Mouse (Mus musculus) thymus, postnatal 4 days (tissue): ENCODE measurements around the gene Zfp568.
"Not testable (repeated sequence)": the region's sequence is repeated elsewhere in the genome, so short reads cannot be mapped to it uniquely, and the experiment has no call there.

Experiments used
- DNase-seq: peaks from one replicate; pipeline ENCODE4 v3.0.0; 2021

Gene Zfp568

DNA sequence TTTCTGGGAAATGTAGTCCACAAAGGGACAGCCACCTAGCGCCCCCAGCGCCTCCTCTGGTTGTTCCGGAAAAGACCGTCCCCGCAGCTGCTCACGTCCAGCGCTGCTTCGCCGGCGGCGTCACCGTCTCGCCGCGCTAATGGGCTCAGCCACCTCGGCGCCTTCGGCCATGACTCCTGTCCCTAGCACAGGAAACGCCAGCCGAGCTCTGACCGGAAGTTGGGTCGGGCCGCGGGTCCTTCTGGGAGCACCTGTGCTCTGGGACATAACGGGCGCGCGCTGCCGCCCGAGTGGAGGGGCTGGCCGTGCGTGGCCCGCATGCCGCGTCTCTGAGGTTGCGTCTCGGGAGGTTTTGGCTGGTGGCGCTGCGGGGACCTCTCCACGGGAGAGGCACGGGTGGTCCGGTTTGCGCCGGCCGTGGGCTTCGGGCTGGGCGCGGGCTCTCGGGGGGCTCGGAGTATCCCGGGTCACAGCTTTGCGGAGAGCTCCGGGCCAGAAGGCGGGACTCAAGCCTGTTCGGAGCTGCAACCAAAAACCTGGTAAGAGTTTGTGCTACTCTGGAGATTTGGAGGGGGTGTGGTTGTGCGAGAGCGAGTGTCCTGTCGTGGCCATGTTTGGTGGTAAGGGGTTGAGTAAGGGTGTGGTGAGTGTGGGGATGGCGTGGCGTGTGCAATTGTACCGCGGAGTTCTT lies at the start of gene Zfp568:
Gene Zfp568 (plus strand): TSS at position 266 of the 691 bp plus-strand sequence.
- peak; percentile 87 for DNase-seq

DNA sequence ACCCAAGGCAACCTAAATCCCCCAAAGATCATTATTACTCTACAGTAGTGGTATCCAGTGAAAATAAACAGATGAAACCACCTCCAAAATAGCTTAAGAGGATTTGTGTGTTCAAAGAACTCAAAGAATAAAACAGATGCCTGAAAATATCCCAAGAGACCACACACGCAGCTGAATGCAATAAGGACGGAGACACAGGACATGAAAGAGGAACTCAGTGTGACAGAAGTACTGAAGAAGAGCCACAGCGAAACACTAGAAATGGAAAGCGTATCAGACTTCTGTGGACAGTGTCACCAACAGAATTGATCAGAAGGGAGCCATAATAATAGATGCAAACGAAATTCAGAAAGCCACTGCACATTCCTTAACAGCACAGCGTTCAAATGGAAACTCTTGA lies 44.9 kb upstream of the Zfp568 start:
- DNase-seq = no peak

DNA sequence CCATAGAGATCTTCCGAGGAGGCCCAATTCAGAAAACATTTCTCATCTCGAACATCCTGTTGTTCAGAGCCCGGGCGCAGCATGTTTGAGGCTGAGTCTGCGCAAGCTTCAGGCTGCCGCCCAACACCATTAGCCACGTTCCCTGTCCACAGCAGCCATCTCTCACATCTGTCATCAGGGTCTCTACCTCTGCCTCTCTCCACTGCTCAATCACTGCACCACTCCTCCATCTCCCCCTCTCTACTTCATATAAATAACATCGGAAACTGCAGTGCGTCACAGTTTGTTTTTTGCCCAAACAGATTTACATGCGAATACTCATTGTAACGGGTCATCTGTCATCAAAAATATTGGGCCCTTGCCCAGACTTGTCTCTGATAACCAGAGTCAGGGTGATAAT lies 42.7 kb upstream of the Zfp568 start:
- DNase-seq = no peak

DNA sequence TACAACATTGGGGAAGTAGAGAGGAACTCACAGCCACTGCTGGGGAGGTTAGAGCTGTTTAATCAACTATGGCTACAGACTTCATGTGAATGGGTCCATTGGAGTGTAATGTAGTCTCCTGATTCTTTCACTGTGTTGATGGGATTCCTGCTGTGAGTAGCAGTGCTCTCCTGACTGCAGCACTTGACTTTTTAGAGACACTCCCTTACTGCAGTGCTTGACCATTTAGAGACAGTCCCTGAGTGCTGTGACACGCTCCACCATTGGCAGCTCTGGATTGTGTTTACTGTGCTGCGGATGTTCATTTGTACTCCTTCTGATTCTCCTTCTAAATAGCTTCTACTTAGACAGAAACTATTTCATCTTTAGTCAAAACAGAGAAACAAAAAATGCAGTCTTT lies 41.0 kb upstream of the Zfp568 start:
- DNase-seq = no peak

DNA sequence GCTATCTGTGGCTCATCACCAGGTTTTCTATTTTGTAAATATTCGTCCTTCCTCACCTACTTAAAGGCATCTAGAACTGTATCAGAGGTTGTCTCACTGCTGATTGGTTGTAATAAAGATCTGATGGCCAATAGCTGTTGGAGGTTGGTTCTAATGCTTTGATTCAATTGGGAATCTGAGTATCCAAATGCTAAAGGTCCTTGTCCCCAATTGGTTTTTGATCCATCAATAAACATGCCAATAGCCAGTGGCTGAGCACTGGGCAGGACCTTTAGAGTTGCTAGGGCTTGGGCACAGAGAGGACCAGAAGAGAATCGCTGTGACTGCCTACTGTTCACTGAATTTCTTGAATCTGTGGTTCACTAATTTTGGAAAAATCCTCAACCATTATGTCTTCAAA lies 40.0 kb upstream of the Zfp568 start:
- no peak for DNase-seq

DNA sequence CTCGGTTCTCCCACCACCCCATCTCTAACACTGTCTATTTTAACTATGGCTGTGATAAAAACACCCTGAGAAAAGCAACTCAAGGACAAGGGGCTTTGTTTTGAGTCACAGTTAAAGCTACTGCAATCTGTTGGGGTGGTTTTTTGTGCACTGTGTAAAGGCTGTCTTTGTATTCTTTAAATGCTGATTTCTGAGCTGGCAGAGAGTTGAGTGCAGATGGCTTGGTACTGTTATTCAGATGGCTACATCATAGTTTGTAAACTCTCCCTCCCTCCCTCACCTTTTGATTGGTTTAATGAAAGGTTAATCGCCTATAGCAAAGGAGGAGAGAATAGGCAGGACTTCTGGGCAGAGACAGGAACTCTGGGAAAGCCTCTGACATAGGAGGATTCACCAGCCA lies 39.6 kb upstream of the Zfp568 start:
- no peak for DNase-seq

DNA sequence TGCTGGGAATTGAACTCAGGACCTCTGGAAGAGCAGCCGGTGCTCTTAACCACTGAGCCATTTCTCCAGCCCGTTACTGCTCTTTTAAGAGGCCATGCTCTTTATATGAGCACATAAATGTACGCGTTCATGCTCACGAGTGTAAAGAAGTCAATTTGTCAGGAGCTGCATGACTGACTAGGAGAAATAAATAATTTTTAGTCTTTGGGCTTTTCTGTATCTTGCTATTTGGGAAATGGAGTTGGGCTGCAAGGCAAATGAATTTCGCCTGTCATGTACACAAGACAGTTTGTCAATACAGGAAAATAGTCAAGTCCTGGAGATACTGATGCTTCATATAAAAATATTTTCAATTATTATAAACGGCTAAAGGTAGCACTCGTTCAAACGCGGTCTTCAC lies 30.7 kb upstream of the Zfp568 start:
- no peak for DNase-seq

DNA sequence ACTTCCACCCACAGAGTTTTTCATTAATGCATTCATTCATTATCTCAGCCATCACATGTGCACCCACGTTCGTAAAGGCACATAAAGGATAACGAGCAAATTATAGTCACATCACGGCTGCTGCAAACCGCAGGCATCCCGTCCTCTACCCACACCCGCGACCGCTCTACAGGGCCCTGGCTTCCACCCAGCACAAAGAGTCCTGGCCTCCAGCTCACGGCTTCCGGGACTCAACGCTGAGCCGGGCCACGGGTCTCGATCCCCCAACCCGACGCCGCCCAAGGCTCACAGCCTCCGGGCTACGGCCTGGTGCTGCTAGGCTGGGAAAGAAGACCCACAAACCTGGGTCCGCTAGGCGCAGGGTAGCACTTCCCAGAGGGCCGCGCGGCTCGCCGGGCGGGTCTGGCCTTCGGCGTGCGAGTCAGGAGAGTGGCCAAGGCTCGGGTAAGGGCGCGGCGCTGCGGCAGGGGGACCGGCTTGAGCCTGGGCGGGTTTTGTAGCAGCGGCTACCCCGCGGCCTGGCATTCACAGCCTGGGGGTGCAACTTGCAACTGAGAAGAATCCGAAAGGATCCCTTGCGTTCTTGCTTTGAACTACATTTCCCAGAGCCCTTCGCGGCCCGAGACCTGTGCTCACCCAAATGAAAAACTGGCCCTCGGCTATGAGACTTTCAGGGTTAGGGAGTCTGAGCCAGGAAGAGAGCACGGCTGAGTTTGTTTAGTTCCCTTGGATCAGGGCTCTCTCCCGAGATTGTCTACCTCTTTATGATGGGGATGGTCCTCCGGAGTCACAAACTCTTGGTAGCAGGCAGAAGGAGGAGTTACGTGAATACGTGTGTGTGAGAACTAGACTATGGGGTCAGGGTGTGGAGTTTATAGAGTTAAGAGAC lies 30.0 kb upstream of the Zfp568 start, which contains the start of gene Zfp74:
Gene Zfp74 (minus strand): TSS at position 577 of the 889 bp plus-strand sequence.
- peak; percentile 83 for DNase-seq

DNA sequence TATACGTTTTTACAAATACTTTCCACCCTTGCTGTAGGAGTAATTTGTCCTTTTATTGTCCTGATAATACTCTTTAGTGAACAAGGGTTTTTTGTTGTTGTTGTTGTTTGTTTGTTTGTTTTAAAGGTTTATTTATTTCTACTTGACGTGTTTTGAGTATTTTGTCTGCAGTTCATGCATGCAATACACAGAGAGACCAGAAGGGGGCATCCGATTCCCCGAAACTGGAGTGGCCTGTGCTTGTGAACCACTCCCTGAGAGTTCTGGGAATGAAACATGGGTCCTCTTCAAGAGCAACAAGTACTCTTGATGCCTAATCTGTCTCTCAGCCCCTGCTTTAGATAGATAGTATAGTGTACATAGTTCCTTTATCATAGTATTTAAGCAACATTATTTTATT lies 29.0 kb upstream of the Zfp568 start:
- peak; percentile 68 for DNase-seq

DNA sequence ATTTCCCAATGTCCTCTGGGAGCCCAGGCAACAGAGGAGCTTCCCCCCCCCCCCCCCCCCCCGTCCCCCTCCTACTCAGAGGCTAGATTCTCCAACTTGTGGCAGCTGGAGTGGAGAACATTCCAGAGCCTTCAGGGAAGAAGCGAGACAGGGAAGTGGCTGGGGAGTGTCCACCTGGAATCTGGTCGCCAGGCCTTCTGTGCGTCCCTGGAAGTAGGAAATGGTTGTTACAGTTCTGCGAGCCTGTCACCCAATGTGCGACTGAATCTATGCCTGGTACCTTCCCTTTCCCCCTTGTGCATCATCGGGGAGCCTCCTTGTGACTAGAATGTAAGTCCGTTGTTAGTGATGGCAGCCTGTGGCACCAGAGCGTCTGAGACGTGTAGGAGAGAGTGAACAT lies 27.5 kb upstream of the Zfp568 start:
- DNase-seq = no peak

DNA sequence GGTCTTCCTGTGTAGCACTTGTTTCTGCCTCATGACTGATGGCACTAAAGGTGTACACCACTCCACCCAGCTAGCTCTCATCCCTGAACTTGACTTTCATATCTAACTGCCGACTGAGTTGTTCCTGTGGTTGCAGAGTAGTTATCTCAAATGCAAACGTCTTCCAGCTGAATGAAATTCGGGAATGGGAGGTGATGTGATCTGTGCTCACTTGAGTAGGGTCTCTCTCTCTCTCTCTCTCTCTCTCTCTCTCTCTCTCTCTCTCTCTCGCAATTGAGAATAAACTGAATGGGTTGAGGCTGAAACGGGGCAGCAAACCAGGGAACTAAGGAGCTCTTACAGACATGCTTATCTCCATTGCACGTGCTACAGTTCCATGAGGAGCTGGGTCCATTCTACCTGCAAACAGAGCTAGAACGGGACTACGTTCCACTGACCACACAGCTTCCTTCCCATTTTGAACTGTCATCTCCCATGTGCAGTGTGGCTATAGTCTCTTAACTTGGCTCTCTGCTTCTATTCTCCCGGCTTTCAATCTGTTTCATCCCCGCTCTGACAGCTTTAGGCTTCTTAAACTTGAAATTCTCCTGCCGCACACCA lies 25.5 kb upstream of the Zfp568 start:
- DNase-seq = no peak

DNA sequence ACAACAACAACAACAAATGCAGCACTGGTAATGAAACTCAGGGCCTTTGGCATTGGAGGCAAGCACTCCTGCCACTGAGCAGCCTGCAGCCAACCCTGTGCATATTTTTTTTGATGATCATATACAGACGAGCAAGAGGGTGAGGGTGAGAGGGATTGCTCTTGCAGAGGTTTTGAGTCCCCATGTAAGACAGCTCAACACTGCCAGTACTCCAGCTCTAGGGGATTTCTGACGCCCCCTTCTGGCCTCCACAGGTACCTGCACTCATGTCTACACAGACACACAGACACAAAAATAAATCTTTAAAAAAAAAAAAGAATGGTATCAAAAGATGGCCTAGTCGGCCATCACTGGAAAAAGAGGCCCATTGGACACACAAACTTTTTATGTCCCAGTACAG lies 24.8 kb upstream of the Zfp568 start:
- DNase-seq = no peak

DNA sequence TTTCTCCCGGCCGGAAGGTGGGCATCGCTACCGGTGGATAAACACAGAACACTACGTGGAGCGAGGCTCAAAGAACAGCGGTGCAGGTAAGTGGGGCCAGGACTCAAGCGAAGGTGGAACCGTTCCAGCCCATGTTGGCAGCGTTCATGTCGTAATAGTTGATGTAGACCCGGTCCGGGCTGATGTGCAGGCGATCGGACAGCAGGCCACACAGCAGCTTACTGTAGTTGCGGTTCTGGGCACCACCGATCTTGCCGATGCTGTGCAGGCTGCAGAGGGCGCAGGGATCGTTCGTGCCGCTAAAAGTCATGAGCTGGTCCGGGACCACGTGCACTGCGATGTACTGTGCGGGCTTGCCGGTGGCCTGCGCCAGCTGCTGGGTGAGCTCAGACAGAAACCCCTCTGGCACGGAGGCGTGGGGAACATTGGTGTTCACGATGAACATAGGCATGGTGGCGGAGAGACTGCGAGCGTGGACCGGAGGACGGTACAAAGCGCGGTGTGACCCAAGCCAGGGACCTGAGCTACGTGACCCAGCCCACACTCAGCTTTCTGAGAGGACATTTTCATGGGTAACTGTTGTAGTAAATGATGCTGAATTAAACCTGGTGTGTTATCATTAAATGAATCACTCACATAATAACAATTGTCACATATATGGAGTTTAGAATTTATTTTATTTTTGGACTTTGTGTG lies 18.5 kb upstream of the Zfp568 start:
- DNase-seq = not testable (repeated sequence)

DNA sequence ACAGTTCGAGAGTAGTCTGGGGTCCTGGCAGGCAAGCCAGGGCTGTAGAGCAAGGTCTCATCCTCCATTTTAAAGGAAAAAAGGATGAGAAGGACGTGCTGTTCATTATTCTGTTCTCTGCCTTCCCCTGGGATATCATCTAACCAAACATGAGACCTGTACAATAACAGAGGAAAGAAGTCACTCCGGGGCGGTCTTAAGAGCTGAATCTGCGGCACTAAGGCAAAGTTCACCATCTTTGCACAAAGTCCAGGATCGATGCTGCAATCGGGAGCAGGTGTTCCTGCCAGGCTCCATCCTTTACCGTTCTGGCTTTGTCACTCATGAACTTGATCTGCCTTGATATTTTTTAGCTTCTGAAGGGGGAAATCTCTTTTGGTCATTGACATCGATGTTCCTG lies 13.1 kb upstream of the Zfp568 start:
- DNase-seq = no peak

DNA sequence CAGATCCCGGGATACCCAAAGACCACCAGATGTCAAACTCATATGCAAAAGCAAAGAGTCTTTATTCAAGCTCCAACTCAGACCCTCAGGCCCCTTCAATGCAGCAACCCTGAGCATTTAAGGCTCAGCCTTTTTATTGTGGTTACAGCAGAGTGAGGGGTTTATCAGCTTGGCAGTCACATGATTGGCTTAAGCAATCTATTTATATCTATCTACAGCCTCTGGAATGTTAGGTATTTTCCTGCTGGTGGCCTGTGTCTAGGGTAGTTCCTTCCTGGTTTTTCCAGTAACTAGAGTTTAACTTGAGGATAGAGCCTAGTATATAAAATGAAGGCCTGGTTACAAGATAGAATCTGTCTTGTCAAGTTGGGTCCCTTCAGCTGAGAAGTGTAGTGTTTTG lies 3.0 kb upstream of the Zfp568 start:
- DNase-seq = no peak

DNA sequence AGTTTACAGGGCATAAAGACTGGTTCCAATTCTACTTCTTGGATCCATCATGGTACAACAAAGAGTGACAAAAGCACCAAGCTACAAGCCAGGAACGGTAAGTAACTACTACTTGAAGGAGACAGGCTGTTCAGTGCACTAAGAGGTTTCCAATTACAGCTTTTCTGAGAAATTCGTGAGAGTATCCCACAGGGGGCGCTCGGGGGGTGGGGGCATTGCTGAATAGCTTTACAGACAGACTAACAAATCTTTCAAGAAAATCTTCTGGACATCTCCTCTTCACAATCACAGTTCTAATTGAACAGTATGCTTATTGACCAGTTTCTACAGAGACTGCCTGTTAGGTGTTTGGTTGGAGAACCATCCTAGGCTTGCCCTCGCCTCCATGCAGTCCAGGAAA lies 2.3 kb upstream of the Zfp568 start:
- peak; percentile 55 for DNase-seq

DNA sequence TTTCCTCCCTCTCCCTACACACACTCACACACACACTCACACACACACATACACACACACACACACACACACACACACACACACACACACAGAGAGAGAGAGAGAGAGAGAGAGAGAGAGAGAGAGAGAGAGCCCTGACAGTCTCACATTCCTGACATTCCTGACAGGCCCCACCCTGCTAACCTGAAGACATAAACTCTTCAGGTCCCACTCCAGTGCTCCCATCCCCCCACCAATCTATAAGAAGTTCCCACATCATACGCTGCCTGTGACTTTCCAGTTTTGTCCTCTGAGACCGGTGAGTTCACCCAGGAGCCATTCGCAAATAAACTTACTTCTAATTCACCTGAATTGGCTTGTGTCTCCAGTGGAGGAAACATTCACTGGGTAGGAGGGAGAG lies 1.9 kb upstream of the Zfp568 start:
- DNase-seq = no peak

DNA sequence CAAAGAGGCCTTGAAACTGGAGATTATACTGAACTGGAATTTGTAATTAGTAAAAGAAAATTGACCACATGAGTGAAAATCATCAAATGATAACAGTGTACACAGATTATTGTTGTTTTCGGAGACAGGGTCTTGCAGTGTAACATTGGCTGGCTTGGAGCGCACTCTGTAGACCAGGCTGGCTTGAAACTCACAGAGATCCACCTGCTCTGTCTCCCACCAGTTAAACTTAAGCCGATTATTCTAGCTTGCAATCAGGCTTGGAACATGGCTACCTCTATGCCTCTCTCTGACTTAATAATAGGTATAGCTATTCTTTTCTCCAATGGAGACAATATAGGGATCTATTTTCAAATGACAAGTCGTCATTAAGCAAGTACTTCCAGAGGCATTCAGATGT lies 1.4 kb upstream of the Zfp568 start:
- no peak for DNase-seq

DNA sequence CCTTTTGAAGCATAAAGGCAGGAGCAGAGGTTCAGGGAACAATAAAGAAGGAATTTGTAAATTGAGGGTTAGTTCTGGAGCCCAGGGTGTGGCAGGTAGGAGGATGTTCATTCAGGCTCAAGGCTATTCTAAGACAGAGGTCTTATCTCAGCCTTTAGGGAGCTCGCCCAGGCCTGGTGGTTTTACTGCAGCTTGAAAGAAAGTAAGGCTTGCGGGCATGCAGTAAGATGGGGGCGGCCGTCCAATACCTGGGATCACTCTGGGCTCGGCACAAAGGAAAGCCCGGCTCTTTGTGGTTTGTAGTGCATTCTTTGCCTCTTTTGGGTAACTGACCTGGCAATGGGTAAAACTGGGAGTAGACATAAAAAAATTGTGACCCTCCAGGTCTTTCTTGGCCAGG lies 824 bp upstream of the Zfp568 start:
- DNase-seq = peak; percentile 11

DNA sequence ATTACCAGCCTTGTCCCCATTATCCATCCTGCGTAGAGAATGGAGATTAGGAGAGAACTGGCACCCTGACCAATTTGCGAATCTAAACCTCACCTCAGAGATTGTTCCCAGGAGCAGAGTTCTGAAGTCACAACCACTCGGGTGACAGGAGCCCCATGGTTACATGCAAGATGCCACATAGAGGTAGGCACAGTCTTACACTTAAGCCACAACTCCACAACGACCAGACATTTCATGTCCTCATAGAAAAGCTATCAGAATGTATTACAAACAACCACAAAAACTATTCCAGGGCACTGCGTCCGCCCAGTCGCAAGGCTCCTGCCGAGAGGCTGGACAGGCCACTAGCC lies 440 bp upstream of the Zfp568 start:
- no peak for DNase-seq

DNA sequence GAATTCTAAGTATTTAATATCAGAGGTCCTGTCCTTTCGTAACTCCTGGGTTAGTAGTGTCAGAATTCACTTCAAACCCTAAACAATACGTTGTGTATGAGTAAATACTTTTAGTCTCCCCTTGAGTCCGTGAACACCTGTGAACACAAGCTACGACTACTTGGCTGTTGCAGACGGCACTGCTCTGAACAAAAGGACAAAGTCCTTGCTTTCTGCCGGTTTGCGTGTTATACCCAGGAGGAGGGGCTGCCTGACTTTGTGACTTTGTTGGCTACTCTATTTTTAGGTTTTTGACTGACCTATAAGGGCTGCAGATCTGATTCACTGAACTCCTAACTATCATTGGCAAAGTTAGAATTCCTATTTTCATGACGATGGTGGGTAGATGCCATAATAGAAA lies 2.3 kb downstream of the Zfp568 start:
- no peak for DNase-seq

DNA sequence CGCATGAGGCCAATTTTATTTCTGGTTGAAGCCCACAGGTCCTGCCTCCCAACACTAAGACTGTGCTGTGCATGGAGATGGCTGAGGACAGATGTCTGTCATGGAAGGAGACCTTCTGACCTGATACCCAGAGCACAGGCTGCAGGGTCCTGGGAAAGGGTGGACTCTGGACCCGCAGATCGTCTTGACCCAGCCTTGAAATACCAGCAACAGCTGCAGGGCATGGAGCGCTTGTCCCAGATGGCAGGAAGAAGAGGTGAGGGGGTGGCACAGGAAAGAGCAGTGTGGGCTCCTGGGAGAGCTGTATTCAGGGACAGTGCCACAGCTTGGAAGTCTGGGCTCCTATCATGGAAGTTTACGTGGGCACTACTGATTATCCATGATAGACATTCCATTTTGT lies 3.8 kb downstream of the Zfp568 start:
- no peak for DNase-seq

DNA sequence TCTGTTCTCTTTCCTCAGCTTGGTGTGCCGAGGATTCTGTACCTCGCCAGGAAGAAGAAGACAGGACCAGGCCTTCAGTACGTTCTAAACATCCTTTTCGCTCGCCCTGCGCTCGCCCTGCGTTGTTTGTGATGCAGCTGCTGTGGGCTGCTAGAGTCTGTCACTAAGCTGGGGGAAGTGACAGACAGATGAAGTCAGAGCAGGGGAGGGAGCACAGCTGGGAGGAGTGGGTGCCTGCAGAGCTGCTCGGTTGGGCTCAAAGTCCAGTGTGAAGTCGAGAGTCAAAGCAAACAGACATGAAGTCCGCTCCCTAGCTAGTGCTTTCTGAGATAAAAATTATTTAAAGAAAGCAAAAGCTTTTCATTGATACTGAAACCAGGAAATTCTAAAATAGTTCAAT lies 5.3 kb downstream of the Zfp568 start:
- DNase-seq = no peak

DNA sequence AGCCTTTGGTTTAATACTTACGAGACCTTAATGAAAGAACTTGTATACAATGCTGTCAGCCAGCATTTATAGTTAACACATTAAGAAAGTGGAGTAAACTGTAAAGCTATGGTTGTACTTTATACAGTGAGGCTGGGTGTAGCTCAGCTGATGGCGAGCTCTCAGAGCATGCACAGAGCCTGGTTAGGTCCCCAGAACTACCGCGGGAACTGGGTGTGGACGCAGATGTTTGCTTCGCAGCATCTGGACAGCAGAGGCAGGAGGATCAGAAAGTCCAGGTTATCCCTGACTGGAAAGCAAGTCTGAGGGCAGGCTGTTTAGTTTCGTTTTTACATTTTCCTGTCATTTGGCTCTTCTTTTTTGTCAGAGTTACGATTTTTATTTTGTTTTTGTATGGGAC lies 8.9 kb downstream of the Zfp568 start:
- DNase-seq = no peak
